Mouse (Mus musculus) olfactory bulb, adult 2 months (tissue): ENCODE data around the gene Doc2b.

Experiments
- CTCF ChIP-seq: fragments of 200-500 bp; IDR thresholded peaks from 2 replicates; pipeline ENCODE4 v1.5.1; 2012; ENCODE audit warnings: low read depth, mild to moderate bottlenecking, low read length, moderate library complexity; ENCODE audit not compliant: insufficient read depth
- POLR2A ChIP-seq: fragments of 200-500 bp; IDR thresholded peaks from 2 replicates; pipeline ENCODE4 v1.6.1; 2012; ENCODE audit warnings: mild to moderate bottlenecking, low read depth, low read length, moderate library complexity; ENCODE audit not compliant: insufficient read depth

DNA sequence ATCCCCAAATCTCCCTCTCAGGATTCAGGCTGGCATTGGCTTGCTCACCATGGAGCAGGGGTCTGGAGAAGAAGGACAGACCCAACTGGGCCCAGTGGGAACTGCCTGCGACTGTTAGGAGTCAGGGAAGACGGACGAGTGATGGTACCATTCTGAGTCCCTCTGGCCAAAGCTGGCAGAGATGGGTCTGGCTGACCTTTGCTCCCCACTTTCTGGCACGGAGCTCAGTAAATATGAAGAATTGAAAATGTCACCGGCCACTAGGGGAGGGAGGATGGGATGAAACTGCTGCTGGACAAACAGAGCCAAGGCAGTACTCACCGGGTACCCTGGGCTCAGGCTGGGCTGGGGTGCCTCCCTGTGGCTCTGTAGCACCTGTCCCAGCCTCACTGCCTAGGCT lies 37.2 kb upstream of the Doc2b start:
- TF ChIP-seq CTCF (no peak), POLR2A (no peak)
